Mouse (Mus musculus): ENCODE measurements at regions not wholly inside any gene's neighbourhood (a gene's known extent, or its start where the extent isn't known, plus 50 kb on each side); places are given as distances from the start of the nearest gene placed in this dataset.

DNA sequence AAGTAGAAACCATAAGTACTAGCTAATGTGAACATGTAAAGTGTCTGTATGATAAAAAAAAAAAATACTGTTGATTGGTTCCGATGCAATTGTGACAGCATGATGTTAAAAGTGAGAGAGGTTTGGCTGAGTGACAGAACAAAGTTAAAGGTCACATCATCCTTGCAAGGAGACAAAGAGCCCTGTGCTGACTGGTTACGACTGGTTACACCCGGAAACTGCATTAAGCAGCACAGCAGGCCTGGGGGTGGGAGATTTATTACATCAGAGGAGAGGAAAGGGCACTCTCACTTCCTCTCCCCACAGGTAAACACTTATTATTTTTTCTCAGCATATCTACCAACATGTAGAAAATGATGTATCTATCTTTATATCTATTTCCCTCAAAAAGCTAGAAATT, 63.5 kb upstream of the Rnf32 start:
- no peak for TF ChIP-seq EP300 (IDR thresholded peaks at IDR 0.05; ENCODE audit: low read depth)
- TF ChIP-seq CTCF (IDR thresholded peaks at IDR 0.05; ENCODE audit: low read depth): no peak

Measured in heart, postnatal 0 days (tissue).